Mouse (Mus musculus): ENCODE data around the gene Cry2. TPM values are rescaled to one million over a fixed set of nuclear protein-coding genes. Genes with fewer than 3 reads are reported as not detected.

Gene Cry2
- total RNA-seq, 2 experiments from 2014 or later, result 2.7 to 5.0 TPM

DNA sequence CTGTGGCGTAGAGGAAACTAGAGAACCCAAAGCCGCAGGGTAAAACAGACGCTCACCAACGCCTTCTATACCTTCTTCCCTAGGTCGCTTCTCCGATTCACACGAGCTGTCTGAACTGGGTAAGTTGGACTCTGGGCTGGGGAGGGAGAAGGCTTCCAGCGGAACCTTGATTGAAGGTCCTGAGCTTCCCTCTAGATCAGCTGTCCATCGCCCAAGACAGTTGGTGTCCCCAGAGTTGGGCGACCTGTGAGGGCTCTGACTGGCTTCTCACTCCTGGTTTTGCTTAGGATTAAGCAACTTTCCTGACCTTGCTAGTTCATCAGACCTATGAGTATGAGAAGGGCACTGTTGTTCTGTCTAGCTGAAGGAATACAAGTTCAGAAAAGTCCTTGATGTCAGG, 58.1 kb downstream of the Cry2 start:
- no peak; the same call in 1 of the 2 replicates for ATAC-seq (replicated peaks; ENCODE audit: low FRiP score, poor library complexity, severe bottlenecking)

DNA sequence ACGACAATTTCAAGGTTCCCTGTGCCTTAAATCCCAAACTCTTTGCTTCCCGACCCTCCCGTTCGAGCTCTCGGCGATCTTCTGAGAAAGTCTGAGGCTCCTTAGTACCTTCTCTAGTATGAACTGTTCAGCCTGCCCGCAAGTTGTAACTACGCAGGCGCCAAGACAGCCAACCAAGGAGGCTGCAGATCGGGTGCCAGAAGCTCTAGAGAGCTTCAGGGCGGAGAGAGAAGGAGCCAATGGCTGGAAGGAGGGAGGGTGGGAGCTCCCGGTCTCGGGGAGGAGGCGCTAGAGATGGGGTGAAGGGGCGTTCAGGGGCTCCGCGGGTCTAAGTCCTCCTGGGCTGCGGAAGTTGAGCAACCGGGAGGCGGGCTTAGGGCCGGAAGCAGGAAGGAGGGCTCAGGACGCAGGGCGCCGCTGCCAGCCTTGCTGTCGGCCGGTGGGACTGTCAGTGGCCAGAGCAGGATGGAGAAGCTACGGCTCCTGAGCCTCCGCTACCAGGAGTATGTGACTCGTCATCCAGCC, 58.7 kb downstream of the Cry2 start:
- peak; percentile 92 for ATAC-seq (replicated peaks; ENCODE audit: low FRiP score, poor library complexity, severe bottlenecking)

DNA sequence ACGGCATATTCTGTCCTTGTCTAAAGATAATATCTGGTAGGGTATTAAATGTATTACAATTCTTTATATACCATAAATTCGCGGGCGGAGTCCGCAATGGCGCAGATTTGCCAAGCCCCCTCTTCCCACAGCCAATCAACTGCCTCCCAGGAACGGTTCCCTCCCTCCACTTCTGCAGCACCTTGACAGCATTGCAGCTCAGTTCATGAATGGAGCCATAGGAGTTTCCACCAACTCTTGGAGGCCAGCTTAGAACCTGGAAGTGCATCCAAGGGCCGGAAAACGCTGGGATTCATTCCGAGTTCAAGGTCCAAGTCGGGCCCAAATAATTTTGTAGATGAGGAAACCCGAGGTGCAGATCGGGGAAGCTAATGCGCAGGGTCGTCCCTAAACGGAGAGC, 59.3 kb downstream of the Cry2 start, which contains the start of the genes Pex16 and Large2:
Pex16 (plus strand) TSS at position 163 of the 400 bp plus-strand sequence.
Large2 (minus strand) TSS at position 356 of the 400 bp plus-strand sequence.
- ATAC-seq (replicated peaks; ENCODE audit: low FRiP score, poor library complexity, severe bottlenecking), result peak; percentile 66

DNA sequence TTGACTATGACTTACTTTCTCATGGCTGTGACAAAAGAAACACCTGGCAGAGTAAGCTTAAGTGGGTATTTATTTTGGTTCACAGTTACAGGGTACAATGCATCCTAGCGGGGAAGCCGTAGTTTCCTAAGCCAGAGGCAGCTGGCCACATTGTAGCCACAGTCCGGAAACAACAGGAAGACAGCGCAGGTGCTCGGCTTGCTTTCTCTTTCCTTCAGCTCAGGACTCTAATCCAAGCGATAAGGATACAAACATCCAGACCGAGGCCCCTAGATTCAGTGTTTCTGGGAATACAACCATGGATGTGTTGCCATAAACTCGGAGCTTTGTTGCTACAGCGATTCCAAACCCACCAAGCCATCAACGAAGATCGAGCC, 60.4 kb downstream of the Cry2 start:
- no peak for ATAC-seq (replicated peaks; ENCODE audit: low FRiP score, poor library complexity, severe bottlenecking)

DNA sequence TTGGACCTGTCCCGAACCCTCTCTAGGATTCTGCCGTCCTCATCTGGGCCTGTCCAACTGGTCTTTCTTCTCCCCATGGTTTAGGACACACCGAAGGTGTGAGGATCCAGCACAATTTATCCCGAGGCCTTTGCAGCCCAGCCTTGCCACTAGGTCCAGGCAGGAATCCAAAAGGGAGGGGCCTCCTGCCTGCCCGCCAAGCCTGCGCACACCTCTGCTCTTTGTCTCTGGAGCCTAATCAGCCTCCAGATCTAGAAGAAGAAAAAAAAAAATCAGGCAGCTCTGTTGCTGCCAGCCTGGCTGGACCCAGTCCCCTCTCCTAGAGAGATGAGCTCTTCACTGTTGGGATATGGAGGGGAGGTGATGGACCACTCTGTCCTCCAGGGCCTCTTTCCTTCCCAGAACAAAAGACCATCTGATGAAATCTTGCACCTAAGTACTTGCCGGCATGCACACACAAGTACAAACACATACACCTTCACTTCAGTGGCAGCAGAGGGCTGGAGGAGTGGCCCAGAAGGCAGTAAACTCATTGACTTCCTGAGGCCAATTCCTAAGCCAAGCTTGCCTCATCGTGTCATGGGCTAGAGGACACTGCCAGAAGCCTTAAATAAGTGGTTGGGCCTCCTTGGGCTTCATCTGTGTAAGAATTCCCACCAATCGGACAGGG, 60.9 kb downstream of the Cry2 start:
- ATAC-seq (replicated peaks; ENCODE audit: low FRiP score, poor library complexity, severe bottlenecking), result no peak

DNA sequence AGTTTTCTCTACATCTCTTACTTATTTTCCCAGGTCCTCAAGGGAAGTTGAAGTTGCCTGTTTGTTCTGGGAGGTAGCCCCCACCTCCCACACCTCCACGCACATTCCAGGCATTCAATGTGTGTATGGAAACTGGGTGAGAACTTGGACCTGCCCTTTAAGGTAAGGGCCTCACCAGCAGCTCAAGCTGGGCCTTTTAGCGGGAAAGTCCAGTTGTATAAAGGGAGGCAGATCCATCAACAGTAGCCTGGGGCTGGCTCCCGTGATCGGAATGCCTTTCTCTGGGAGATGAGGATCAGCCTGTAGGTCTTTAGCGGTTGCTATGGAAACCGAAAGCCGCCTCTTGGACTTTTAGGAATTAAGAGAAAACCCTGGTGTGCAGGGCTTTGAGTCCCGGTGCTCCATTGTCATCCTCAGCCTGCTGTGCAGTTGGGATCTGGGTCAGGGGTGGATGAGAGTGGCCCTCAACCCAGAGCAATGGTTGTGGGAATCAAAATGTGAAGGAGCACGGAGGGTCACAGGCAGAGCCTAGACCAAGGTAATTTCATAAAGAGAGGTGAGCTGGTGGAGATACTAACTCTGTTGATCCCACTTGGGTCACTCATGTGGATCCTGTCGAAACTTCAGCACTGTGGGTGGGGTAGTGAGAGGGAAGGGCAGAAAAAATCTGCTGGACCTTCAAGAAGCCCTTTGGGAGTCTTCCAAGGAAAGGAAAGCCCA, 61.7 kb downstream of the Cry2 start:
- no peak for ATAC-seq (replicated peaks; ENCODE audit: low FRiP score, poor library complexity, severe bottlenecking)

DNA sequence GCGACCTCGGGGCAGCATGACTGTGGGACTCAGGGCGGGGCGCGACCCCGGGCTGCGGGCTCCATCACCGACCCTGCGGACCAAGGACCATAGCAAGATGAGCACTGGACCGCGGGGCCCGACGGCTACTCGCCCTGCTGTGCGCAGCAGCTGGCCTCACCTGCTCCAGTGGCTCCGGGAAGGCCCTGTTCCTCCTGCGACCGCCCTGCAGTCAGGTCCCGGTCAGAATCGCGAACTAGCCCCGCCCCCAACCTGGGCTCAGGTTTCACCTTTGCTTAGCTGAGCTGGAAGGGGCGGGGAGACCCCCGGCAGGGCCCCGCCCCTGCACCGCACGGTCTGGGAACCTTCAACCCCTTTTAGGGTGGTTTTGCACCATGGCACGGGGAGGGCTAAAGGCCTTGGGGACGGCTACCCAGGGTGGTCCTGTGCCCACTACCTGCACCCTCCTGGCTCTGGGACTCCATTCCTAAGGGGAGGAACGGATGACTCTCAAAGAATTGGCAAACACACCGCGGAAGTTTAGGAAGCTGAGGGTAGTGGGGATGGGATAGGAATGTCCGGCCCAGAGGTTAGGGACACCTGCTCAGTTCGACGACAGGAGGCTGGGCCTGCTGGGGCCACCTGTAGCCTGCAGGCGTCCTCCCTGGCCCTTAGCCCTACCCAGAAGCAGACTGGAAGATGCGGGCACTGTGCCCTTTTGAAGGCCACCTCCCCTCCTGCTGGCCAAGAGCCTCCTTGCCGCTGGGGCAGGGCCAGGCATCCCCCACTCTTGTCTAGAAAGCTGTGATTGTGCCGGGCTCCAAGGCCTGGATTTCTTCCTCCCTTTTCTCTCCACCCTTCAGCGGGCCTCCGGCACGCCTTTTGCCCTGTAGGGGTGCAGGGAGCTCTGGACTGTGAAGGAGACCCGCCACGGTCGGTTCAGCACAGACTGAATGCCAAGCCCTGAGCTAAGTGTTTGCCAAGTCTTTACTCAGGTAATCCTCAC, 62.7 kb downstream of the Cry2 start:
- ATAC-seq (replicated peaks; ENCODE audit: low FRiP score, poor library complexity, severe bottlenecking), result no peak

DNA sequence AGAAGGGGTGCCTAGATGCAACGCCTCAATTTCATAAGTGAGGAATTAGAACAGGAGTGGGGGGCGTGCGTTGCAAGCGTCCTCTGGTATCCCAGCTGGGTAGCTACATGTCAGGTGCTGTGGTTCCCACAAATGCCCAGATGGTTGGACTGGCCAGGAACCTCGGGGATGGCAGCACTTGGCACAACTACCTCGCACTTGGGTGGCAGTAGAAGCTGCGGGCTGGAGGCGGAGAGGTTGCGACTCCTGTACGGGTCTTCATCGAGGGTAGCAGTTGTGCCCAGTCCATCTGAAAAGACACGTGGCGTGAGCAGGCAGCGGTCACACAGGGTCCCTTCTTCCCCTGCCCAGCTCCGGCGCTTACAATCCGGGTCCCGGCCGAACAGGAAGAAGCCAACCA, 63.5 kb downstream of the Cry2 start:
- ATAC-seq (replicated peaks; ENCODE audit: low FRiP score, poor library complexity, severe bottlenecking), result no peak

DNA sequence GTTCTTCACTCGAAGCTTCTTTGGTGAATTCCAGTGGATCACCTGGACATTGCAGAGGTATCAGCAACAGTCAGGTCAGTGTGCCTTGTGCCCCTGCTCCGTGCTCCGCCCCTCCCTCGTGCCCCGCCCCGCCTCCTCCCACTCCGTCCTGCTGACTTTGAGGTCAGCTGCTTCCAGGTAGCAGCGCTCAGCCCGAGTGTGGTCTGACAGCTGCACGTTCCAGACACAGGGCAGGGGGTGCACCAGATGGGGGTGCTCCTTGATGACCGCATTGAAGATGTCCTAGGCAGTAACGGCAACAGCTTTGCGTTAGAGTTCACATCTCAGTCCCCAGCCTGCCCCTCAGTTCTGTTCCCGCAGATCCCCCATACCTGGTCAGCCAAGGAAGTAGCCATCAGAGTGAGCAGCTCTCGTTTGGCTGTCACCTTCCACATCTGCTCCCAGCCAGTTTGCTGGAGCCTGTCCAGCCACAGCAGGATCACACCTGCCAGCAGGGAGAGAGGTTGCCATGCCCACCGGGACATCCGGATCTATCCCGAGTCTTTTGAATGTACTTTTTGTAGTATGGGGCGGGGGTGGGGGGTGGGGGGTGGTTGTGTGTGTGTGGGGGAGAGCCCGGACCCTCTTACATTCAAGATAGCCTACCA, 66.3 kb downstream of the Cry2 start:
- no peak for ATAC-seq (replicated peaks; ENCODE audit: low FRiP score, poor library complexity, severe bottlenecking)

DNA sequence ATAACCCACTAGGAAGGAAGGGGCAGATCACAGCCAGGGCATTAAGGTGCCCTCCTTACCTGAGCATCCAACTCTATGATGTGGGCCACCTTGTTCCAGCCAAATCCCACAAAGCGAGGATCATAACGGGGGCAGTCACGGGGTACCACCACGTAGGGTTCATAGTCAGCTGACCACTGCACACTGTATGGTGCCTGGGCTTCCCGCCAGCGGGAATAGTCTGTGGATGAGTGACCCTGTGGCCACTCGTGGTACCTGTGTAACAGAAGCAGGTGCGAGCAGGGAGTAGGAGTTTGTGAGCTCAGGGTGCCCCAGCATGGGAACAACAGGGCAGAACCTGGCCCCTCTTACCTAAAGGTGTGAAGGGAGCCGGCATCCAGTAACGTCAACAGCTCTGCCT, 68.3 kb downstream of the Cry2 start:
- ATAC-seq (replicated peaks; ENCODE audit: low FRiP score, poor library complexity, severe bottlenecking), result no peak

DNA sequence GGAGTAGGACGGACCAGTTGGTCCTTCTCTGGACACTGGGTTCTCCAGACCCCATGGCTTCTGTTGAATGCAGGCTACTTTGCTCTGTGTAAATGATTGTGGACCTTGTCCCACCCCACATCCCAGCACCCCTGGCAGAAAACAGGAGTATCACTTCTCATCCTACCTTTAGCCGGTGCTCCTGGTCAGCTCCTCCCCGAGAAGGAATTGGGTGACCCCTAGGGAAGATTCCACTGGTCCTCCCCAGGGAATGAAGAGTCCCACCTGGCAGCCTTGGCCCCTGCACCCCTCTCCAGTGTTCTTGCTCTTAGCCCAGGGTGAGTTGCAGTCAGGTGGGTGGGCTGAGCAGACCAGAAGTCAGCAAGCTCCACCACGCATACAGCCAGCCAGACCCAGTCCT, 69.8 kb downstream of the Cry2 start:
- no peak for ATAC-seq (replicated peaks; ENCODE audit: low FRiP score, poor library complexity, severe bottlenecking)

DNA sequence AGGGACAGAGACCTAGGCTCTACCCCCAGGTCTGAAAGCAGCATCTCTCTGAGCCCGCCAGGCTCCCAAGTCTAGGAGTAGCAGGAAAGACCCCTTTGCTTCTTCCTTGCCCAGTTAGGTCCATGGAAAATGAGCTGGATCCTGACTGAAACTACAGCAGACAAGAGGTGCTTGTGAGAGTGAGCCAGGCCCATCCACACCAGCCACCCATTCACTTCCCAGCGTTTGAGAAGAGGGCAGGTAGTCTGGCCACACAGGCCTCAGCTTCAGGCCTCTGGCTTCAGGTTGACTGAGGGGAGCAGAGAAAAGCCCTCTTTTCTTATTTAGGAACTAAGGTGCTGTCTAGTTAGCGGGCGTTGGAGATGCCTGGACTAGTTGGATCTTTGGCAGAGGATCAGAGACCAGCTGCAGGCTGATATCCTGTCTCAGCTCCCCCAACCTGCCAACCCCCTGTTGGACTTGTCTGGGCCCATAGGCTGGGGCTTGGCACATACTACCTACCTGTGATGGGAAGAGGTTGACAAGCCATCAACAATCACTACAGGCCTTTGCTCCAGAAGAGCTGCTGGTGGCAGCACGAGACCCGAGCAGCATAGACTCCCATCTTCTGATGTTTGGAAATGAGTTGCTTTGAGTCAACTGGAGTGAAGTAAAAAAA, 71.1 kb downstream of the Cry2 start:
- no peak for ATAC-seq (replicated peaks; ENCODE audit: low FRiP score, poor library complexity, severe bottlenecking)

DNA sequence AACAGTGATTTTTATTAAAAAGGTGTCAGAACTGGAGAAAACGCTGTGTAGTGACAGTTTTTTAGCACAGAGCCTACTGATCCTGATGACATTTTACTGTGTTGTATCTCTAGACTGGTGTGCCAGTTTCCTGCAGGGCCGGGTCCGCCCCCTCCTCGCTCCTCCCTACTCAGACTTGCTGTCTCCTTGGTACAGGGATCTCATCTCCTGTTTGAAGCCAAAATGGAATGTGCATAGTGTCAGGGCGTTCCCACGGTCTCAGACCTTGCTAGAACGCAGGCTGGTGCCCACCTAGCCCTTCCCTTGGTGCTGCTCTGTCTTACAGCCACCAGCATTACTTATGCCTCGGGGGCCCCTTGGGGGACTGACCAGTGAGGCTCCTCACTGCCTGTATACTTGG, 72.0 kb downstream of the Cry2 start:
- no peak for ATAC-seq (replicated peaks; ENCODE audit: low FRiP score, poor library complexity, severe bottlenecking)

DNA sequence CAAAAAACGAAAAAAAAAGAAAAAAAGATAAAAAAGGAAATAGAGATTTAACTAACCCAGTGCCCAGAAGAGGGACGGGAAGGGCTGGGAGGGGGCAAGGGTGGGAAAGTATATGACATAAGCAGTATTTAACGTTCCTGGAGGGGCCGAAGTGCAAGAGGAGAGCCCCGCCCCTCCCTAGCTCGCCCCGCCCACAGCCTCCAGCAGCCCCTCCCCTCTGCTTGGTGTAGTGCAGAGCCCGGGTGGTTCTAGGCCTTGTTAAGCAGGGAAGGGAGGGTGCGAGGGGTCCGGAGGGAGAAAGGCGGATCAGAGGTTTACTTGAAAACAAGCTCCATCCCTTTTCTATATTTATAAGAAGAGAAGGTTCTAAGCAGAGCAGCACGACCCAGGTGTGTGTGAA, 73.0 kb downstream of the Cry2 start:
- ATAC-seq (replicated peaks; ENCODE audit: low FRiP score, poor library complexity, severe bottlenecking), result no peak

DNA sequence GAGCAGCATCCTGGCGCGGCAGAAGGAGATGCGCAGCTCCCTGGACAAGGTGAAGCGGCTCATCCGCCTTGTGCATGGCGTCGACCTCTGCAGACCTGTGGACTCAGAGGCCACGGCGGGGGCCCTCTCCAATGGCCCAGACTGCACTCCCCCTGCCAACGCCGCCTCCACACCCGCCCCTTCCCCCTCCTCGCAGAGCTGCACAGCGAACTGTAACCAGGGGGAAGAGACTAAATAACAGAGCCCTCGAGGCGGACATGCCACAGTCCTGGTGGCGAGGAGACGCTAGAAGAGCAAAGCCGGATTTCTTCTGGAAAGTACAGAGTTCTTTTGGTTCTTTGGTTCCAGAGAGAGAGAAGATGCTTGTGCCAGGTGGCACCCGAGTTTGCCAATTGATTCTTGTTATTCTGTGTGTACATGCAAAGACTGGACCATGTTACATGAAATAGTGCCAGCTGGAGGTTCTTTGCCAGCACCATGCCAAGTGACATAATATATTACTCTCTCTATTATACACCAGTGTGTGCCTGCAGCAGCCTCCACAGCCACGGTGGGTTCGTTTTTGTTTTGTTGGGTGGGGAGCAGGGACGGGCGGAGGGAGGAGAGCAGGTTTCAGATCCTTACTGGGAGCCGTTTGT, 73.5 kb downstream of the Cry2 start:
- no peak for ATAC-seq (replicated peaks; ENCODE audit: low FRiP score, poor library complexity, severe bottlenecking)

DNA sequence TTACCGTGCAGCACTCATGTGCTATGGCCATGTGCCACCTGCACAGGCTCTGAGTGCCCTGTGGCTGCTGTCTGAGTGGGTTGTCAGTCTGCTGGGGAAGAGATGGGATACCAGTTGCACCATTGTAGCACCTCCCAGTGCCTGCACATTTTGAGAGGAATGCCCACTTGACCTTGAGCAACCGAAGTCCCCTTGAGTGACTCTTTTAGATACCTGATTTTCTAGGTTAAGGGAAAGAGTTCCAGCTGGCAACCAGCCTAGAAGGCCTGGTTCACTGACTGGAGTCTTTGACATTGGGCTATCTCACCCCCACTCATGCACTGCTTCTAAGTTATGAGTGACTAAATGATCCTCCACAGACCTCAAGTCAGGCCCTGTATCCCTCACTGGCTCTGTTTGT, 74.5 kb downstream of the Cry2 start:
- no peak for ATAC-seq (replicated peaks; ENCODE audit: low FRiP score, poor library complexity, severe bottlenecking)

DNA sequence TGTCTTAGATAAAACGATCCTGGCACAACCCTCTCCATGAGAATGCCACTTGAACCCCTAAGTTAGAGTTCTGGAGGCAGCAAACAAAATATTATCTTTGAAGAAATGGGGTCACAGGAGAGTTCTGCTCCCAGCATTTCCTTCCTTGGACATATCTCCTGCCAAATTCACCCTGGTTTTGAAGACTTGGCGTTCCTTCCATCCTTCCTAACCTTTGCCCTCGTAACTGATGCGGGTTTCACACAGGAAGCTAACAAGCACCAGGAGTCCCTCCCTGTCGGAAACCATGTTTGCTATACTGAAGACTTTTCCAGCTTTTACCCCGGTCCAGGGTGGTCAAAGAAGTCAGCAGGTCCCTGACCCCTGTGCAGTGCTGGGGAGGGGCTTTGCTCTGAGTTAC, 79.6 kb downstream of the Cry2 start:
- no peak for ATAC-seq (replicated peaks; ENCODE audit: low FRiP score, poor library complexity, severe bottlenecking)

Data from erythroid progenitor cell, adult 5-6 weeks (primary cell).